1 mouse cellular context compared by ENCODE assay signal in the genomic region with DNA sequence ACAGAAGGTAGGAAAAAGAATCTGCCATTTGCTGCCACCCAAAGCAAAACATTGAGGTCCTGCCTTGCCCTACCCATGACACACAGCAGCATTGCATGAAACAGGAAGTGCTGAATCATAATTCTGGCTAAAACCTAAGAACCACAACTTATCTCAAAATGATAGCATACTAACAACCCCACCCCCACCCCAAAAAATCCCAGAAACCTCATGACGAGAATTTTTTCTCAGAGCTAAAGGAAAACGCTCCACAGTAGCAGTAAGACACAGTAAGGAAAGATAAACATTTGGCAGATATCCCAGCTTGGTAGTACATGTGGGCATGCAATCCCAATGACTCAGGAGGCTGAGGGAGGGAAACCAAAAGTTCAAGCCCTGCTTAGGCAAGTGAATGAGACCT.
TF ChIP-seq lines count a peak whose summit lies in the region.

No protein-coding gene starts in this region.

TF ChIP-seq in MEL, 35 proteins besides CTCF, POLR2A, EP300 and RAD21 (continued from another document):
- TF ChIP-seq UBTF (IDR thresholded peaks at IDR 0.05; ENCODE audit: borderline replicate concordance, insufficient read depth, low read depth, low read length) (no peak), MAZ (IDR thresholded peaks at IDR 0.05; ENCODE audit: low read depth, low read length) (peak; percentile 50; the same call in 1 of the 2 replicates), ELF1 (IDR thresholded peaks at IDR 0.05; ENCODE audit: low read depth, low read length) (peak; percentile 70; the same call in 1 of the 2 replicates)
